Mouse (Mus musculus) heart, adult 2 months (tissue): ENCODE results near the gene Slc6a1. TPM values are rescaled to one million over a fixed set of nuclear protein-coding genes. Genes with fewer than 3 reads are reported as not detected.

ENCODE experiments used
- DNase-seq, 2 experiments: peaks; one replicate each; pipeline ENCODE4 v3.0.0; 2021
- H3K27ac ChIP-seq: fragments of 200-600 bp; 2 replicates; pipeline ENCODE4 v1.8.1; 2022
- H3K27me3 ChIP-seq: fragments of 200-500 bp; 2 replicates; pipeline ENCODE4 v1.6.1; 2012; ENCODE audit warnings: mild to moderate bottlenecking, low read length, inconsistent platforms, mixed read lengths; ENCODE audit not compliant: control insufficient read depth, insufficient read depth
- H3K36me3 ChIP-seq: fragments of 200-500 bp; 2 replicates; pipeline ENCODE4 v1.6.1; 2012; ENCODE audit warnings: low read length, inconsistent platforms; ENCODE audit not compliant: control insufficient read depth, insufficient read depth
- H3K4me1 ChIP-seq: fragments of 200-500 bp; 2 replicates; pipeline ENCODE4 v1.6.1; 2011; ENCODE audit warnings: low read length; ENCODE audit not compliant: control insufficient read depth, insufficient read depth
- H3K4me3 ChIP-seq: fragments of 200-600 bp; 2 replicates; pipeline ENCODE4 v1.8.1; 2022
- H3K79me2 ChIP-seq: fragments of 200-500 bp; replicated peaks from 2 replicates; pipeline ENCODE4 v1.6.1; 2012; ENCODE audit warnings: mild to moderate bottlenecking, inconsistent platforms, low read length, moderate library complexity, mixed read lengths; ENCODE audit not compliant: control insufficient read depth, insufficient read depth
- H3K9ac ChIP-seq: fragments of 200-500 bp; 2 replicates; pipeline ENCODE4 v1.6.1; 2012; ENCODE audit warnings: low read depth, mild to moderate bottlenecking, control low read depth, inconsistent platforms, low read length, mixed read lengths
- CTCF ChIP-seq: fragments of 200-600 bp; IDR thresholded peaks from 2 replicates; pipeline ENCODE4 v1.8.1; 2022; ENCODE audit warnings: antibody characterized with exemption, mild to moderate bottlenecking, moderate library complexity
- EP300 ChIP-seq: fragments of 200-500 bp; IDR thresholded peaks from 2 replicates; pipeline ENCODE4 v1.6.1; 2011; ENCODE audit warnings: low read depth, low read length, control low read depth; ENCODE audit not compliant: insufficient read depth
- POLR2A ChIP-seq: fragments of 200-500 bp; IDR thresholded peaks from 2 replicates; pipeline ENCODE4 v1.6.1; 2011; ENCODE audit warnings: mild to moderate bottlenecking, low read depth, low read length, control low read depth; ENCODE audit not compliant: insufficient read depth
- WGBS: fragments of 180-500 bp; shearing (Covaris S2); methylation state at CpG from one replicate; pipeline ENCODE4 v1.1.7; 2018; 5-methylcytosine and 5-hydroxymethylcytosine counted together
- intact Hi-C: fragments of 180-260 bp; cut with DNase I; formaldehyde crosslinking; loops from one replicate; pipeline ENCODE4 v1.15.1; 2025
- polyA plus RNA-seq: library from polyadenylated mRNA; depleted of rRNA; stranded (reverse); fragments of >200 nt; gene quantifications from 2 replicates; pipeline ENCODE4 v1.2.3, GENCODE M21; 2012
- total RNA-seq, 2 experiments: library from RNA; stranded (reverse); gene quantifications; 2 replicates each; pipeline ENCODE4 v1.2.3; 2021

The Slc6a1 gene
- total and polyA plus RNA-seq, 3 experiments: 0.08 to 0.32 (median 0.21) TPM

- Histone ChIP-seq H3K27ac (no peak overlapping the region), H3K4me3 (no peak overlapping the region), H3K36me3 (no peaks in the 10 kb centered on the region), H3K79me2 (no peaks in the 10 kb centered on the region), H3K9ac (no peak overlapping the region), H3K27me3 (no peaks in the 10 kb centered on the region), H3K4me1 (no peaks in the 10 kb centered on the region)
- 74% methylated on average over 1 of the region's 1 CpGs for whole genome bisulfite sequencing
- TF ChIP-seq POLR2A (no peak), EP300 (no peak), CTCF (no peak)
- intact Hi-C loops: loop anchor here (10.0 kb wide), 1 partner anchor 493 kb away; no protein-coding TSS in a partner anchor
- no peak for DNase-seq
Measured at GRCm38 (mm10) chr6:114257762-114258361, 24.6 kb upstream of the Slc6a1 start.

- Histone ChIP-seq H3K4me3 (no peak overlapping the region), H3K4me1 (no peaks in the 10 kb centered on the region), H3K36me3 (no peaks in the 10 kb centered on the region), H3K79me2 (no peaks in the 10 kb centered on the region), H3K27me3 (no peaks in the 10 kb centered on the region), H3K9ac (no peak overlapping the region), H3K27ac (no peak overlapping the region)
- WGBS: 62% methylated on average over 3 of the region's 3 CpGs
- DNase-seq: no peak
- intact Hi-C loops: loop anchor here (10.0 kb wide), 1 partner anchor 494 kb away; no protein-coding TSS in a partner anchor
- TF ChIP-seq EP300: no peak
- no peak for TF ChIP-seq POLR2A
- no peak for TF ChIP-seq CTCF
Measured at GRCm38 (mm10) chr6:114258661-114259193, 23.7 kb upstream of the Slc6a1 start.

GRCm38 (mm10) chr6:114261609-114262008 is 20.8 kb upstream of the Slc6a1 start:
- H3K4me3 ChIP-seq: no peak overlapping the region
- intact Hi-C loops: no loop called here
- H3K36me3 ChIP-seq: no peaks in the 10 kb centered on the region
- no peaks in the 10 kb centered on the region for H3K27me3 ChIP-seq
- H3K9ac ChIP-seq: no peak overlapping the region
- H3K79me2 ChIP-seq: no peaks in the 10 kb centered on the region
- no peak overlapping the region for H3K27ac ChIP-seq
- no peaks in the 10 kb centered on the region for H3K4me1 ChIP-seq
- WGBS: 50% methylated on average over 6 of the region's 6 CpGs
- TF ChIP-seq EP300: no peak
- no peak for TF ChIP-seq CTCF
- TF ChIP-seq POLR2A: no peak
- no peak for DNase-seq

- Histone ChIP-seq H3K27ac (no peak overlapping the region), H3K27me3 (no peaks in the 10 kb centered on the region), H3K79me2 (no peaks in the 10 kb centered on the region), H3K4me1 (no peaks in the 10 kb centered on the region), H3K4me3 (no peak overlapping the region), H3K9ac (no peak overlapping the region), H3K36me3 (no peaks in the 10 kb centered on the region)
- no peak for DNase-seq
- TF ChIP-seq EP300 (no peak), POLR2A (no peak), CTCF (no peak)
- 74% methylated on average over 3 of the region's 3 CpGs for WGBS
- intact Hi-C loops: no loop called here
Measured at GRCm38 (mm10) chr6:114264010-114264409, 18.4 kb upstream of the Slc6a1 start.

- WGBS: 26% methylated on average over 5 of the region's 5 CpGs
- H3K27ac ChIP-seq: no peak overlapping the region
Measured at GRCm38 (mm10) chr6:114264426-114264825, 18.0 kb upstream of the Slc6a1 start.

GRCm38 (mm10) chr6:114266273-114266672 is 16.2 kb upstream of the Slc6a1 start:
- Histone ChIP-seq H3K9ac (no peak overlapping the region), H3K79me2 (no peaks in the 10 kb centered on the region), H3K4me3 (no peak overlapping the region), H3K27ac (no peak overlapping the region), H3K36me3 (no peaks in the 10 kb centered on the region), H3K4me1 (no peaks in the 10 kb centered on the region), H3K27me3 (no peaks in the 10 kb centered on the region)
- TF ChIP-seq CTCF (no peak), EP300 (no peak), POLR2A (no peak)
- DNase-seq: no peak
- intact Hi-C loops: no loop called here

More at GRCm38 (mm10) chr6:114264426-114264825, 18.0 kb upstream of the Slc6a1 start:
- DNase-seq: no peak
- Histone ChIP-seq H3K9ac (no peak overlapping the region), H3K79me2 (no peaks in the 10 kb centered on the region), H3K36me3 (no peaks in the 10 kb centered on the region), H3K27me3 (no peaks in the 10 kb centered on the region), H3K4me1 (no peaks in the 10 kb centered on the region), H3K4me3 (no peak overlapping the region)
- TF ChIP-seq EP300 (no peak), POLR2A (no peak), CTCF (no peak)
- intact Hi-C loops: no loop called here
